Mouse (Mus musculus) kidney, adult 18-20 months (tissue): ENCODE data around the gene Coro1a.
"Not testable (repeated sequence)": the region's sequence is repeated elsewhere in the genome, so short reads cannot be mapped to it uniquely, and the experiment has no call there.

Experiments used
- DNase-seq: peaks from one replicate; pipeline ENCODE4 v3.0.0; 2021

The Coro1a gene

DNA sequence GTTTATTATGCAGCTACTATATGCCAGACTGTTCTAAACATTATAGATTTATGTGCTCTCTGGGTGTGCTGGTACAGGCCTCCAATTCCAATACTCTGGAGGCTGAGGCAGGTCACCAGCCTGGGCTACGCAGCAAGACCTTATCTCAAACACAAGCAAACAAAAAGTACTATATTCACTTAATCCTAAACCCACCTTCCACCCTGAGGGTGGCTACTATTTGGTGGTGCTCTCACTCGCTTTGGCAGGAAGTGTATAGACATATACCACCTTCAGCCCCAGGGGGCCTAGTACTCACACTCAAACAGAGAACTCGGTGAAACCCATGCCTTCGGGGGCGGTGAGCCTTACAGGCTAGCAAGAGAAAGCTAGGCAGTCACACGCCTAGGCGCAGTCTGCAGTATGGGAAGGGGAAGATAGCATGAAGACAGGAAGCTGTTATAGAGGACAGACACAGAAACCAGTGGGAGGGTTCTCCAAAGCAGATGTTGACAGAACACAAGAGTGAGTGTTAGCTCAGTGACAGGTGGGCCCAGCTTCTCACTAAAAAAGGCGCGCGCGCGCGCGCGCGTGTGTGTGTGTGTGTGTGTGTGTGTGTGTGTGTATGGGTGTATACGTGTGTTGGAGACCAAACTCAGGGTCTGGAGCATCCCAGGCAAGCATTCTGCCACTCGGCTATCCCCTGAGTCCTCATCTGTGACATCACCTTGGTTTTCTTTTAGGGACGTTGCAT, at the start of gene Coro1a:
TSS of gene Coro1a (minus strand) at position 346 of the 733 bp plus-strand sequence.
- no peak for DNase-seq

DNA sequence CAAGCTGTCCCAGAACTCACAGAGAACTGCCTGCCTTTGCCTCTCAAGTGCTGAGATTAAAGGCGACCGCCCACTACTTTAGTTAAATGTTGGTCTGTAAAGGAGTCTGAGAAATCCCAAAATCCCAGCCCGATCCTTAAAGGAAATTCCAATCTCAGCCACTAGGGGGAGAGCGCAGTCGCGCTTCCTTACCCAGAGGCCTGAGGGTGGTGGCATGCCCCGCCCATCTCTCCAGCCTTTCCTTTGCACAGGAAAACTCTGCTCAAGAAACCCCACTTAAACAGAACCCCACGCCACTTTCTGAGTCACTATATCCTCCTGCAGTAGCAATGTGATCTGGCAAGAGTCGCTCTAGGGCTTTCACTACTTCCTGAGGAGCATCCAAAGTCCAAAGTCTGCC, 47.3 kb upstream of the Coro1a start:
- DNase-seq = peak; percentile 86

DNA sequence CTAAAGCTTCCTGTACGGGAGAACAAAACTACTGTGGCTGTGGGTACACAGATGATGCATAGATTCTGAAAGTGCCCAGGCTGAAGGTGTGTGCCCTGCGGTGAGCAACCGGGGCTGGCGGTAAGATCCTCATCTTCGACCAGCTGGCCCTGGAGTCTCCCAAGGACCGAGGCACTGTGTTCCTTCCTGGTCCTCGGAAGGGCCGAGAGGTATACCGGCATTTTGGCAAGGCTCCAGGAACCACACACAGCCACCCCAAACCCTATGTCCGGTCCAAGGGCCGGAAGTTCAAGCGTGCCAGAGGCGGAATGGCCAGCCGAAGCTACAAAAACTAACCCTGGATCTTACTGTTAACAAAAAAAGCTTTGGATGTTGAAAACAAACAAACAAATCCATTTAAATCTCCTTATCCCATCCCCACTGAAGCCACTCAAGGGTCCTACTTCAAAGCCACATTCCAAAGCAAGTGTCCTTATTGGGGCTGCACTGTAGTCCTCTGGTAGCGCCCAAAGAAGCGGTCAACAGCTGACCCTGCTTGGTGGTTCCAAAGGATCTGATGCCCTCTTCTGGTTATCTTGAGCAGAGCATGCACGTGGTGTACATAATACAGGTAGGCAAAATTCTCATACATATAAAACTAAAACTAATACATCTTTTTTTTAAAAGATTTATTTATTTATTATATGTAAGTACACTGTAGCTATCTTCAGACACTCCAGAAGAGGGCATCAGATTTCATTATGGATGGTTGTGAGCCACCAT, 42.2 kb upstream of the Coro1a start:
- DNase-seq = no peak

DNA sequence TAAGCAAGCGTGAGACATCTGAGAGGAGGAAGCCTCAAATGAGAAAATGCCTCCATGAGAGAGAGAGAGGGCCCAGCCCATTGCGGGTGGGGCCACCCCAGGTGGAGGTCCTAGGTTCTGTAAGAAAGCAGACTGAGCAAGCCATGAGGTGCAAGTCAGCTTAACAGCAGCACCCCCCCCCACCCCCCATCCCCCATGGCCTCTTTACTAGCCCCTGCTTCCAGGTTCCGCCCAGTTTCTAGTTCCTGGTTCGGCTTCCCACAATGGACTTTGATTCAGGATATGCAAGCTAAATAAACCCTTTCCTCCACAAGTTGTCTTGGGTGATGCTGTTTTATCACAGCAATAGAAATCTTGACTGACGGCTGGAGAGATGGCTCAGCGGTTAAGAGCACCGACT, 41.2 kb upstream of the Coro1a start:
- DNase-seq = no peak

DNA sequence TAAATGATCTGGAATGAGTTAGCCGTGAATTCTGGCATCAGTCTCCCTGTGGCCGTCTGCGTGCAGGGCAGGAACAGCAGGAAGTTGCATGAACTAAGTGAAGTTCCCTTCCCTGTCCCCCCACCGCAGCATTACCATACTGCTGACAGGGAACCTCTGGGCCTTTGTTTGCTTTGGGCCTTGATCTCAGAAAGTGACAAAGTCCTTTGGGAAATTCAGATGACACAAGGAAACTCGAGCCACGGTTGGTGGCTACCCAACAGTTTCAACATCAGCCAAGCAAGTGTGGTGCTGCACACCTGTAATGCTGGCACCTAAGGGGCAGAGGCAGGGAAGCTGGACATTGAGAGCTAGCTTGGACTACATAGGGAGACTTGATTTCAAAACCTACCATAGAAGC, 39.2 kb upstream of the Coro1a start:
- DNase-seq = no peak

DNA sequence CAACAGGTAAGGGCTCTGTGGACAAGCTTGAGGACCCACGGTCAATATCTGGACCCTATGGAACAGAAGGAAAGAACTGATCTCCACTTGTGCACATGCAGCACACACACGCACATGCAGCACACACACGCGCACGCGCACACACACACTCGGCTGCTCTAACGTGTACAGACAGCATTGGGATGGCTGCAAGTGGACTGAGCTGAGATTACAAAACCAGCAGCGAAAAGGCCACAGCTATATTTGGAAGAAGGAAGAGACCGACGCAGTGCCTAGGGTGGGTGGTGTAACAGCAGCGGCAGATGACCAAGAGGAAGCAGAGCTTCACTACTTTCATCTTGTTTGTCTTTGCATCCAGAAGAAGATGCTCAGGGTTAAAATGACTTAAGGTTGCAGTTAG, 38.5 kb upstream of the Coro1a start:
- DNase-seq = no peak

DNA sequence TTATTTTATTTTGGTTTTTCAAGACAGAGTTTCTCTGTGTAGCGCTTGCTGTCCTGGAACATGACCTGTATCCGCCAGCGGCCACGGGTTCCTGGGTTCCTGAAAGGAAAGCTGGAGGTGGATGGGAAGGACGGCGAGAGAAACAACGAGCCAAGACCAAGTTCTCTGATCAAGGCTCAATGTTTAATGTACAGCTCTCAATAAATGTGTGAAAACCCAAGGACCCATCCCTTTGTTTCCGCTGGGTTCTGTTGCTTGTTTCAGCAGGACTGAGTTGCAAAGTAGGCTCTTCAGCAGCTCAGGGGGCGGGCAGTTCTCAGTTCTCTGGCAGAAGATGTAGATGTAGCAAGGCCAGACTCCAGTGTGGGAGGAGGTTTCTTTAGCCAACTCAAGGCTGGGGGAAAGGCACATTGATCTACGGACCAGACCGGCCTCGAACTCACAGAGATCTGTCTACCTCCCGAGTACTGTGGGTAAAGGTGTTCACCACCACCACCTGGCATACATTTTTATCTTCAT, 34.4 kb upstream of the Coro1a start:
- no peak for DNase-seq

DNA sequence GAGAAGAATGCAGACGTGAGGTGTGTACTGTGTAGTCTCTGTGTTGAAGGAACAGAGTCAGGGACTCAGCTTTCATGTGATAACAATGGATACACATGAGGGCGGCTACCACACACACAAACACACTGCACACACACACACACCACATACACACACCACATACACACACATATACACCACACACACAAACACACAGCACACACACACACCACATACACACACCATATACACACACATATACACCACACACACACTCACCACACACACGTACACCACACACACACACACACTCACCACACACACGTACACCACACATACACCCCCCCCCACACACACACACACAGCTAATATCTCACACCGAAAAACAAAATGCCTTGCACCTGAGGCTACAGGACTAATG, 33.9 kb upstream of the Coro1a start:
- DNase-seq = no peak

DNA sequence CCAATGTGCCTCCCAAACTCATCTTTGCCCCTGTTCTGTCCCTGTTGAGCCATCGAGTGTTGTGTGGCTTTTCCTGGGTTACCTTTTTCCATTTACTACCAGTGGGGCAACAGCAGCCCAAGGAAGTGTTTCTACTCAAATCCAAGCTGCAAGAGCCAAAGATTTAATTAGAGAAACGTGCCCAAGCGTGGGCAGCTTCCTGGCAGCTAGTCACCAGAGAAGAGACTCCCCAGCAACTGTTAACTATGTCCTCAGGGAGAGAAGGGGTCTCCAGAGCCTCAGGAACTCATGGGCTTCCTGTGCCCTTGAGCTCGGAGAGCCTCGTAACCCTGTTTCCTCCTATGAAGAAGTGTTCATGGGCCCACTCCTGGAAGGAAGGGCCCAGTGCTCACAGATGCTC, 33.4 kb upstream of the Coro1a start:
- no peak for DNase-seq

DNA sequence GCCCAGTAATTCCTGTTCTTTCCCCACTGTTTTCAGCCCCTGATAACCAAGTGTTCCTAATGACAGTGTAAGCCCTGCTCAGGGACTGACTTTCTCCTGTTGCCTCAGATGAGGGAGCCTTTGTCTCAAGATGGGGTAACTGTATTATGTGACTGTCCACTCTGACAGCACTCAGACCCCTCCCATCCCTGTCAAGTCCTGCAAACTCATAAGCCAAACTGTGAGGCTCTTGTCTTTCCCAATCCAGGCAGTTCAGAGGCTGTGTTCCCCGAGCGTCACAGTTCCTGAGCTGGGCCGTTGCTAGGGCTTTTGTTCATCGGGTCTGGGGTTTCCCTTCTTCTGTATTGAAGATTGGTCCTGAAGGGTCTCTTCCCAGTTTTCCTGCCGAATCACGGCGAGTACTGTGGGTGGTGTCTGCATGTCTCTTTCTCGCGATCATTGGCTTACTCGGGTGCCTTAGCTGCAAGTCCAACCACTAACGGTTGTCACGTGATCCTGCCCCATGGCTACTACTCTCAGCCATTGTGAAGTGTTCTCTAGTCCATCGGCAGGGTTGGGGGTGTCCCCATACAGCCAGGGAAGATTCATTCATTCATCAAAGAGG, 32.6 kb upstream of the Coro1a start:
- DNase-seq = no peak

DNA sequence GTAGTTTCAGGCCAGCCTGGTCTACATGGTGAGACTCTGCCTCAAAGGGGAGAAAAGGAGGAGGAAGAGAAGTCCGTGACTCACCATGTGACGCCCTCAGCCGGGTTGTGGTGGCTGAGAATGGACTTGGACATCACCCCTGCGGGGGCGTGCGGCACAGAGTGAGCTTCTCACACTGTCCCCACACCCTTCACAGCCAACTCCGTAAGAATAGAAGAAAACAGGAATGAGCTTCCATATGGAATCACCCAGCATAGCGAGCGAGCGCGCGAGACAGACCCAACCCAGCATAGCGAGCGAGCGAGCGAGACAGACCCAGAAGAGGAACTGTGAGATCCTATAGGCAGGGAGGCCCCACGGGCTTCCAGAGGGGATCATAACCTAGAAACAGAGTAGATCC, 32.0 kb upstream of the Coro1a start:
- DNase-seq = no peak

DNA sequence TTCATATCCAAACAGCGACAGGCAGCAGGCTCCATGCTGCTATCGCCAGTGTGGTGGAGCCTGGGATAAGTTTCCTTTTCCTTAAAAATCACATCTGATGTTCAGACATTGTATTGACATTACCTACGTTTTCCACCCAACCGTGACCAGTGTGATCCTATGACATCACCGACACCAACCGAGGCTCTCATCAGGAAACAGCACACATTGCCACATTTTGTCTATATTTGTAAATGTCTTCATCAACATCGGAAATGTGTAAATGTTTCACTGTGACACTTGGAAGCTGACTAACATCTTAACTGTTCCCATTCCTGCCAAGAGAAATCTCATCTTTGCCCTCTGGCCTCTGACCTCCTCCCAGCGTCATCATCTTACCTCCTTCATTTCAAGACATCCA, 28.5 kb upstream of the Coro1a start:
- no peak for DNase-seq

DNA sequence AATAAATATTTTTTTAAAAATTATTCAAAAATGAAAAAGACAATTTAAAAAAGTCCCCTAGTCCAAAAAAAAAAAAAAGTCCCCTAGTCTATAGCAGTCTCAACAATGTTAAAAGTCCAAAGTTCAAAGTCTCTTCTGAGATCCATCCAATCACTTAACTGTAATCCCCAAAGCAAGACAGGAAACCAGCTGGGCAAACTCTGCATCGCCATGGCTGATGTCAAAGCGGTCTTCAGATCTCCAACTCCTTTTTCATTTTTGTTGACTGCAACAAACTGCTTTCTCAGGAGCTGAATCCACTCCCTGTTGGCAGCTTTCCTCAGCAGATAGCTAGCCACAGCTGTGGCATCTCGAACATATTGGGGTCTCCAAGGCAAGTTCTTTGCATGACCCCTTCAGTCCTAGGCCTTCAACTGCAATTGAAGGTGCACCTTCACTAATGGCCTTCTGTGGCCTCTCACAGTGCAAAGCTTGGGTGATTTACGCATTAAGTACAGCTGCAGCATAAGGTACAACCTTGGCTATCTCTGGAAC, 22.7 kb upstream of the Coro1a start:
- DNase-seq = not testable (repeated sequence)

DNA sequence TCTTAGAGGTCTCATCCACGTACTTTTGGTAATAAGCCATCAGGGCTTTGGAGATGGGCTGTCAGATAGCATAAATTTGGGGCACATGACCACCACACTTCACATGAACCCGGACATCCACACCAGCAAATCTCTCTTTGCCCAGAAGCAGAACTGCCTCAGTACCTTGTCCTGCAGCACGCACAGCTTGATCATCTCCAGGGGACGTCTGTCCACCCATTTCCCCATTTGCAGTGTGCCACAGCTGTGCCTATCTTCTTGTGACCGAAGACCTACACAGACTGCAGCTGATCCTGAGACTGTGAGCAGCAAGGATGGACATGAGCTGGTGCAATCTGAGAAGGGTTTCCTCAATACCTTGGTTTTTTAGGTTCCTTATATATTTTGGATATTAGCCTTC, 18.1 kb upstream of the Coro1a start:
- no peak for DNase-seq

DNA sequence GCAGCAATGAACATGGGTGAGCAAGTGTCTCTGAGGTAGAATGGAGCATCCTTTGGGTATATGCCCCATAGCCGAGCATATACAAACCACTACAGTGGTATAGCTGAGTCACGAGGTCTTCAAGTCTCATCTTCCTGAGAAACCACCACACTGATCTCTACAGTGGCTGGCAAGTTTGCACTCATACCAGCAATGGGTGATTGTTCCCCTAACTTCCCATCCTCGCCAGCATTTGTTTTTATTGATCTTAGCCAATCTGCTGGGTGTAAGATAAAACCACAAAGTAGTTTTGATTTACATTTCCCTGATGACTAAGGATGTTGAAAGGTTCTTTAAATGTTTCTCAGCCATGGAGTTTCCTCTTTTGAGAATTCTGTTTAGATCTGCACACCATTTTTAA, 17.5 kb upstream of the Coro1a start:
- no peak for DNase-seq

DNA sequence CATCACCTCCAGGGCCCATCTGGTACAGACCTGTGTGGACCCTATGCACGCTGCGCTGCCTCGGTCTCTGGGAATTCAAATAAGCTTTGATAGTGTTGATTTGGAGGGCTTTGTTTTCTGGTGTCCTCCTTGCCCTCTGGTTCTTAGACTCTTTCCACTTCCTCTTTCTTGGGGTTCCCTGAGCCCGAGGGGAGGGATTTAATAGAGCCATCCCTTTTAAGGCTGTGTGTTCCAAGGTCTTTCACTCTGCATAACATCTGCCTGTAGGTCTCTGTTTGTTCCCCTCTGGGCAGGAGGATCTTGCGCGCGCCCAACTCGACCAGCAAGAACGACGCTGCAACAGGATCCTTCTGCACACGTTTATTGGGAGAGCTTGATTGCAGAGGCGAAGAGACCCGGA, 14.0 kb upstream of the Coro1a start:
- no peak for DNase-seq

DNA sequence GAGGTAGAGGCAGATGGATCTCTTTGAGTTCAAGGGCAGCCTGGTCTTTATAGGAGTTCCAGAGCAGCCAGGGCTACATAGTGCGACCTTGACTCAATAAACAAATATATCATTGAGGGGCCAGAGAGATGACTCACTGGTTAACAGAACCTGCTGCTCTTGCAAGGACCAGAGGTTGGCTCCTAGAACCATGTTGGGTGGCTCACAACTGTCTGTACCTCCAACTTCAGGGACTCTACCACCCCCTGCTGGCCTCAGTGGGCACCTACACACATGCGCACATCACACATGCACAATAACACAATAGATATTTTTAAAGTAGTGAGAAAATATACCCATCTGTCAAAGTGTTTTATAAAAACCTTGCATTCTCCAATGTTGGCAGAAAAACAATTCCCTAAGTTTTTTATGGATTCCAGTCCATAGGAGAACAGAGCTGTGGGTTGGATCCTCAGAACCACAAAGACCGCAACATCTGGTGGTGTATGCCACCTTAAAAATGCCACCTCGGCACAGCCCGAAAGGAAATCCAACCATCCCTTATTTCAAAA, 11.3 kb upstream of the Coro1a start:
- DNase-seq = no peak

DNA sequence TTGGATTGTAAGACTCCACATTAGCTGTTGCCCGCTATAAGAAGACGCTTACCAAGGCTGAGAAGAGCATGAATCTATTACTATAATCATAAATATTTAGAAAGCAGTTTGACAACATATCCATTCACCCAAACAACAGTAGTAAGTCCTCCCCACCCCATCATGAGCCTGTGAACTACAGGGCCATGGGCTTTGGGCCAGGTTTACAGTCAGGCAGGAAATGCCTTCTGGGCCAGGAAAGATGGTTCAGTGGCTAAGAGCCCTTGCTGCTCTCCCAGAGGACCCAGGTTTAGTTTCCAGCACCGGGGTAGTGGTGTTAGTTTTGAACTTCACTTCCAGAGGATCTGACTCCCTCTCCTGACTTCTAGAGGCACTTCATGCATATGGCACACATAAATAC, 10.0 kb upstream of the Coro1a start:
- DNase-seq = no peak

DNA sequence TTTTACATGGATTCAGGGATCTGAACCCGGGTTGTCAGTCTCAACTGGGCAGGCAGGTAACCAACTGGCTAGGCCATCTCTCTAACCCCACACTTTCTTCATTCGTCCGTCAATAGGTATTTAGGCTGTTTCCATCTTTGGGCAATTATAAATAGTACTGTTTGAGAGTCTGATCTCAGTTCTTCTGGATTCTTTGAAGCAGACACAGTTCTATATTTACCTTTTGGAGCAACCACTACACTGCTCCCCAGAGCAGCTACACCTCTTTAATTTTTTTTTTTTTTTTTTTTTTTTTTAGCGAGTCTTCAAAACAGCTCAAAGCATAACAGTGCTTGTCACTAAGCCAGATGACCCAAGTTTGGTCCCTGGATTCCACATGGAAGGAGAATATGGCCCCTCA, 8.1 kb upstream of the Coro1a start:
- DNase-seq = no peak

DNA sequence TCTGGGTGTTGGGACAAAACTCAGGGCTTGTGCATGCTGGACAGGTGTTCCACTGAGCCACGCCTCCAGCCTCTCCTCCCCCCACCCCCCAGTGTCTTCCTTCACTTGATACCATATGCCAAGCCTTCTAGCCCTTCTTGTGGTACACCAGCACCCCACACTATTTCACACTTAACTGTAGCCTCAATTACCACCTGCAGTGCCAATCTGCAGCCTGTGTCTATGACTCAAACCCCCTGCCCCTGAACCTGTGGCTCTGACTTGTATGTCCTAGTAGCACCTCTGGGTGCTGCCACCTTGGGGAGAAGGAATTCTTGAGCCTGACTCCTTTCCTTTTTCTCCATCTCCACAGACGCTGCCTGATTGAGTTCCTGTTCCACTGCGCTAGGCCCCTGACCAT, 4.3 kb upstream of the Coro1a start:
- DNase-seq = no peak

DNA sequence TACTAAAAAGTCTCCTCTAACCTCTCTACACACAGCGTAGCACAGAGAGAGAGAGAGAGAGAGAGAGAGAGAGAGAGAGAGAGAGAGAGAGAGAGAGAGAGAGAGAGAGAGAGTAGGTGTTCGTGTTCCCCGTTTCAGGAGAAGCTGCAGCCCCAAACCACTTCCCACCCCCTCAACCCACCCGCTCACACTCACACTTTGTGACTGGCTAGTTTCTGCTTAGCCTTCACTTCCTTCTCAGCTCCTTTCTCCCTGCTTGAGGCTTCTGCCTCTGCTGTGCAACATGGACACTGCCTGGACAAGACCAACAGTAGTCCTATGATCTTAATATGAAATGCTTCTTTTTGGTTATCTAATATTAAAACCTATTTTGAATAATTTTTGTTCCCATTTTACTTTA, 2.7 kb upstream of the Coro1a start:
- no peak for DNase-seq

DNA sequence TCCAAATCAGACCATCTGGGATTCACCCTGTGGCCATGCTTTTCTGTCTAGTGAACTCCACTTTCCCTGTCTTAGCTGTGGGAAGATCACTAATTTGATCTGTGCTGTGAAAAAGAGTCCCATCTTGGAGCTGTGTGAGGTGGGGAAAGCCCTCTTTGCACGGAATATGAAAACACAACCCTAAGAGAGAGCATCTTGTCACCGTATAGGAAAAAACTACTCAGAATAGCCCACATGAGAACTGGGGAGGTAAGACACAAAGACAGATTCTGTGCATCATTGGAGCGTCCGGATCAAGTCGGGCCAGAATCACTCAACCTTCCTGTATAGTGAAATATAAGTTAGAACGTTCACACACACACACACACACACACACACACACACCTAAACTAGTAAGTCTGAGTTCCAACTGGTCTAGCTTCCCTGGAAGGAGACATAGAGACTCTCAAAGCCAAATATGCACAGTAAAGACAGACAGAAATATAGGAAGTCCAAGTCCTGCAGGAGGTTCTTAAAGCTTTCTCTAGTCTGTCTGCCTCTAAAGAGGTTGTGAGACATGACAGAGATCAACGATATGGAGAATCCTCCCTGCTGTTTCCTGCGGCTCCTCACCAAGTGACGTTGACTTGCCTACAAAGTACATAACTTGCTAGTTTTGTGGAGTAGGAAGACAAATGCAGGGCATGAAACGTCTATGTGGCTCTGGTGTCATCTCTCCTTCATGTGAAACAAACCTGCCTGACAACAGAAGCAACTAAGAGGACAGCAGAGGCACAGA, 777 bp upstream of the Coro1a start:
- no peak for DNase-seq
